ENCODE assay signal across 8 mouse cellular contexts in the genomic region with DNA sequence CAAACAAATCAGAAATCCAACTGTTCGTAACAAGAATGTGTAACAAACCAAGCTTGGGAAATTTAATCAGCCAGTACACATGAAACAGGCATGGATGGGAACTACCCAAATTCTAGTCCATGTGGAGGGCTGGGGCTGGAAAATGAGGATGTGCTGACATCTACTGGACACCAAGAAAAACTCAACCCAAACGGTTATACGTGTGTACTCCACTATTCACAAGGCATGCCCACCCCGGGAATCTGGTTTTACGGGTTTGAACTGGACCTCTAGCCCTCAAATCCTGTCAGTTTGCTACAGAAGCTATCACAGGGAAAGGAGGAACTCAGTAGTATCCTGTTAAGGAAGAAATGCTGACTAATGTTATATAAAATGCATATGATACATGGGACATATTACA. TPM values are rescaled to one million over a fixed set of nuclear protein-coding genes. Genes with fewer than 3 reads are reported as not detected.
A peak's percentile ranks its signal among the peaks of the same experiment; 100 is the strongest.
DNase-seq lines count a peak whose midpoint lies in the region; ATAC-seq lines count a peak whose summit lies in the region.

No protein-coding gene starts in this region.

- H3K9me3 ChIP-seq in embryonic facial prominence, embryonic 14.5 days (ENCODE audit: control insufficient read depth, low read length): no peaks in the 10 kb centered on the region
- no peaks in the 10 kb centered on the region for H3K9me3 ChIP-seq in neural tube, embryonic 15.5 days (replicated peaks)

- intact Hi-C loops in heart, postnatal 36 days (cut with DNase I): loop anchor here (1.0 to 2.0 kb wide), 3 partner anchors 54 to 984 kb away; no protein-coding TSS in a partner anchor

- H3K4me1 ChIP-seq in embryonic facial prominence, embryonic 14.5 days (ENCODE audit: control insufficient read depth, insufficient read depth, low read length): no peaks in the 10 kb centered on the region
- no peaks in the 10 kb centered on the region for H3K4me1 ChIP-seq in neural tube, embryonic 15.5 days

- peak; percentile 81 for DNase-seq in ES-CJ7 (ENCODE audit: low read depth, low spot score)
- peak; percentile 26 to 57 for DNase-seq in adrenal gland, postnatal 36 days
- DNase-seq in embryonic facial prominence, embryonic 14.5 days (ENCODE audit: low spot score): peak; percentile 84
- peak; percentile 40 to 51 for DNase-seq in heart, postnatal 36 days
- DNase-seq in kidney, postnatal 4 days: peak; percentile 52 to 70
- peak; percentile 66 to 77 for DNase-seq in lung, adult 18-20 months
- peak; percentile 30 to 36 for DNase-seq in thymus, postnatal 36 days

- H3K27me3 ChIP-seq in embryonic facial prominence, embryonic 14.5 days (replicated peaks; ENCODE audit: control insufficient read depth, insufficient read depth, low read length): 0 out of 2 replicates have a peak, but pooled peaks cover 4% of the 10 kb centered on the region
- peaks cover 5% of the 10 kb centered on the region; the same call in 1 of the 2 replicates for H3K27me3 ChIP-seq in neural tube, embryonic 15.5 days (replicated peaks)

- ATAC-seq in embryonic facial prominence, embryonic 14.5 days (ENCODE audit: low read depth): peak; percentile 93; the same call in 1 of the 2 replicates
- ATAC-seq in neural tube, embryonic 15.5 days (ENCODE audit: low FRiP score): peak; percentile 91

- no peaks in the 10 kb centered on the region for H3K36me3 ChIP-seq in embryonic facial prominence, embryonic 14.5 days (ENCODE audit: control insufficient read depth, insufficient read depth, low read length)
- H3K36me3 ChIP-seq in neural tube, embryonic 15.5 days: no peaks in the 10 kb centered on the region

- no peak overlapping the region for H3K4me2 ChIP-seq in embryonic facial prominence, embryonic 14.5 days (ENCODE audit: low read depth, low read length)
- H3K4me2 ChIP-seq in neural tube, embryonic 15.5 days: no peak overlapping the region

- whole genome bisulfite sequencing in embryonic facial prominence, embryonic 14.5 days: 4% methylated on average over 5 of the region's 5 CpGs
- 13% methylated on average over 5 of the region's 5 CpGs for WGBS in neural tube, embryonic 15.5 days

- no peak overlapping the region for H3K4me3 ChIP-seq in embryonic facial prominence, embryonic 14.5 days (ENCODE audit: low read depth, low read length)
- H3K4me3 ChIP-seq in neural tube, embryonic 15.5 days (replicated peaks): no peak overlapping the region

- H3K27ac ChIP-seq in embryonic facial prominence, embryonic 14.5 days (replicated peaks; ENCODE audit: low read depth, low read length): no peak overlapping the region
- no peak overlapping the region for H3K27ac ChIP-seq in neural tube, embryonic 15.5 days (replicated peaks)

- no peak overlapping the region for H3K9ac ChIP-seq in embryonic facial prominence, embryonic 14.5 days (ENCODE audit: low read depth, low read length)
- no peak overlapping the region for H3K9ac ChIP-seq in neural tube, embryonic 15.5 days (replicated peaks)

RNA-seq across cellular contexts. Expression of gene M1ap, which starts 24.3 kb away (rescaled TPM):
- total RNA-seq in adrenal gland, postnatal 36 days (2021): under 1 TPM in 1 of 2 experiments, not detected in 1; 0.13 TPM
- 0.28 and 0.65 TPM in 2 replicates for polyA plus RNA-seq in embryonic facial prominence, embryonic 14.5 days (2014; fragmentation: Nextera tagmentation; extraction: Ambion mirVana)
- total RNA-seq in heart, postnatal 36 days (2021): not detected
- 0.20 TPM in 1 of 2 replicates, not detected in the other for polyA plus RNA-seq in neural tube, embryonic 15.5 days (2015; fragmentation: Nextera tagmentation; extraction: Ambion mirVana)

RNA-seq across cellular contexts. Expression of gene Sema4f, which starts 31.5 kb away (rescaled TPM):
- under 1 TPM; 0.66 to 0.69 TPM for total RNA-seq in adrenal gland, postnatal 36 days (2021)
- polyA plus RNA-seq in embryonic facial prominence, embryonic 14.5 days (2014; fragmentation: Nextera tagmentation; extraction: Ambion mirVana): 2.1 and 3.5 TPM in 2 replicates
- under 1 TPM; 0.22 TPM for total RNA-seq in heart, postnatal 36 days (2021)
- polyA plus RNA-seq in neural tube, embryonic 15.5 days (2015; fragmentation: Nextera tagmentation; extraction: Ambion mirVana): 24.3 and 26.1 TPM in 2 replicates

Comparison
In these comparisons a context has a peak if more than half of its experiments do, and no peak if none do; other contexts are left out.
1. DNase-seq: peak in every context shown above with its lines; median percentile 84 in embryonic facial prominence, embryonic 14.5 days; 81 in ES-CJ7; 72 in lung, adult 18-20 months; 61 in kidney, postnatal 4 days; 46 in heart, postnatal 36 days; 42 in adrenal gland, postnatal 36 days; 33 in thymus, postnatal 36 days.